Mouse (Mus musculus) cerebellum, adult 9-10 months (tissue): Measurements from ENCODE around the gene Slc36a1.

Experiments used
- DNase-seq: peaks from one replicate; pipeline ENCODE4 v3.0.0; 2022

Slc36a1 gene

DNA sequence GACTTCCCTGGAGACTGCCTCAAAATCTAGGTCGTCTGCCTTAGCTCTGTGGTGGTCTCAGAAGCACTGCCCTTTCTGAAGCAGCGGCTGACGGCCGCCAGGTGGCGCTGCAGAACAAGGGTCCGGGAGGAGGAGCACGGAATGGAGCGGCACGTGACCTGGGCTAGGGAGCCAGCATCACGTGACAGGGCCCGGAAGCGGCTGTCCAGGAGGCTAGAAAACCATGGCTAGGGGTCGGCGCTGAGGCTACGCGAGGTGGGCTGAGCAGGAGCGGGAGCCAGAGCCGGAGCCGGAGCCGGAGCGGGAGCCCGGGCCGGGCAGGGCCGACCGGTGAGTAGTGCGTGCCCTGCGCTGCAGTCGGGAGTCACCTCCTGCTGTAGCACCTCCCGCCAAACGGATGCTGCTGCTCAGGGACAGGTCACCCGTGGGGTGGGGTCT, at the start of gene Slc36a1:
TSS of gene Slc36a1 (plus strand) at position 192 of the 438 bp plus-strand sequence.
- peak; percentile 95 for DNase-seq

GRCm38 (mm10) chr11:55154398-55155069, 49.6 kb upstream of the Slc36a1 start:
- no peak for DNase-seq

GRCm38 (mm10) chr11:55155070-55155421, 49.1 kb upstream of the Slc36a1 start:
- DNase-seq, result no peak

- peak; percentile 77 for DNase-seq
Measured at GRCm38 (mm10) chr11:55158785-55159359, 45.3 kb upstream of the Slc36a1 start.

DNA sequence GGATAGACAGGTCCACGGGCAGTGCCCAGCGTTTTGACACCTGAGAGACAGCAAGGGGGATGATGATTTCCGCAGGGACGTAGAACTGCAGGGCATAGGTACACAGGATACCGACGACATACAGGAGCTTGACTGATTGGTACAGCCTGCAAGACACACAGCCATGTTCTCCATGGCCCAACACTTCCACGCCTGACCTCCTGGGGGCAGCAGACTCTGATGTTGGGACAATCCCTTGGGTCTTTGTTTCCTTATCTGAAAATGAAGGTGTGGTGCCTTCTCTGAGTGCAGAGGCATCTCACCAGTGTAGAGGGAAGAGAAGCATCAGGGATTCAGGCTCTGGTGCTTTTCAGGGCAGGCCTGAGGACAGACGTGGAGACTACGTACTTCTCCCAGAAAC, 41.5 kb upstream of the Slc36a1 start:
- DNase-seq, result peak; percentile 42

DNA sequence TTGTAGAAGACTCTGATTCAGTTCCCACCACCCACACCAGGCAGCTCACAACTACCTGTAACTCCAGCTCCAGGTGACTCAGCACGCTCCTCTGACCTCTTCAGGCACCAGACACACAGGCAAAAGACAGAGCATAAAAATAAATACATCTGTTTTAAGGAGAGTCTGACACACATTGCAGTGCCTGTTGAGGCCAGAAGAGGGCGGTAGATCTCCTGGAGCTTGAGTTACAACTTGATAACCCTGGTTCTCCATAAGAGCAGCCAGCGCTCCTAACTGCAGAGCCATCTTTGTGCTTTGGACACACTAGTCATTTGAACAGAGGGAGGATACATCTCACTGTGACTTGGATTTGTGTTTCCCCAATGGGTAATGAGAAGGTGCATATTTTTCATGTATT, 39.4 kb upstream of the Slc36a1 start:
- peak; percentile 48 for DNase-seq

- no peak for DNase-seq
Measured at GRCm38 (mm10) chr11:55165748-55166147, 38.4 kb upstream of the Slc36a1 start.

GRCm38 (mm10) chr11:55168504-55168903, 35.6 kb upstream of the Slc36a1 start:
- DNase-seq, result no peak

DNA sequence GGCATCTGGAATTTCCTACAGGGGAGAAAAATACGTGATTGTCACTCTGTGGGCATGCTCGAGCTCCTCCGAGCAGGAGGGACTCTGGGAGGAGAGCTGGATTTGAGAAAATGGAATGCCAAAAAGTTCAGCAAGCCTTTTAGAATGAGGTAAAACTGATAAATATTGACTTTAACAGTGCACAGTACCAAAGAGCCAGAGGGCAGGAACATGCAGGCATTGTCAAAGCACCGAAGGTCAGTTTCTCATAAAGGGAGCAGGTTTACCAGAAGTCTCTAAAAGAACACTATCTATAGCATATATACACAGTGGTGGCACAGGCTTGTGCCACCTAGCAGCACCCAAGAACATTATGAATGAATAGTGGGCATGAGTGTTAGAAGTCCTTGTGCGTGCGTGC, 35.2 kb upstream of the Slc36a1 start:
- DNase-seq, result no peak

DNA sequence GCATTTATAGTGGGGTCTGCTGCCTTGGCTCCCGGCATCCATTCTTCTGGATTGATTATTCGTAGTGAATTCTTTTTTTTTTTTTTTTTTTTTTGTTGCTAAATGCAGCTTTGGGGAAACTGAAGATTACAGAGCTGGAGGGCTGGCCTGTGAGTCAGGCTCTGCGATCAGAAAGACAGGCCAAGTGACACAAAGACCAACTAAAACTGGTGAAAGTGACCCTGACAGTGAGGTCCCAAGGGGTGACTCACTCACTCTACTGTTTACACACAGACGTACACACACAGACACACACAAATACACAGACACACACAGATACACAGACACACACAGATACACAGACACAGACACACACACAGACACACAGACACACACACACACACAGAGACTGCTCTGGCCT, 33.6 kb upstream of the Slc36a1 start:
- DNase-seq, result no peak

GRCm38 (mm10) chr11:55178830-55179229, 25.3 kb upstream of the Slc36a1 start:
- DNase-seq, result no peak

DNA sequence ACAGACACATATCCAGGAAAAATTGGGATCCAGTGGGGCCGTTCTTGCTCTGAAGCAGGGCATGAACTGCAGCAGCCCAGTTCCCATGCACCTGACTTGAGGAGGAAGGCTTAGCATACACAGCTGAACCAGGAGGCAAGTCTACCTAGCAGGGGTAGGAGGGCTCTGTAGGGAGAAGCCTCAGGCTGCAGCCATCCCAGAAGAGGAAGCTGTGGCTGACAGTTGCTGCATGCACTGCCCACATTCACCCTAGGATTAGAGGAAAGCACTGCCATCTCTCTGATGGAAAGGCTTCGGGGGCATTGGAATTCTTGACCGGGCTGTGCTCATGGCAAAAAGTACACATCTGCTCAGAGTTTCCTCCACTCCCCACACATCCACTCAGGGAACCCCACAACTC, 24.3 kb upstream of the Slc36a1 start:
- DNase-seq, result no peak

DNA sequence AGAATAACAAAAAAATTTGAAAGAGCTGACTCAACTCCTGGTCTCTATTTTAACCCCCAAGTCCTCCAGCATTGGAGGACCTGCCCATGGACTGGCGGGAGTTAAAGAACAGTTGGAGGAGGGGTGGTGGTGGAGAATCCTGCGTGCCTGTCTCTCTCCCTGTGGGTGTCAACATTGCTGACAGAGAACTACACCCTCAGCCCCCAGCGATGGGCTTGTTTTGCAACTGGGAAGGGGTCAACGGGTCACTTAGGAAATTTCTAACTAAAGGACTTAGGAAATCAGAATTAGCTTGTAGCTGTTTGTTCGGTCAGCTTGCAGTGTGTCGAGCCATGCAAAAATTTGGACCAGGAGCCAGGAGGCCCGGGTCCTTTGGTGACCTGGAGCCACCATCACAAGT, 21.0 kb upstream of the Slc36a1 start:
- no peak for DNase-seq

- DNase-seq, result no peak
Measured at GRCm38 (mm10) chr11:55184246-55184645, 19.9 kb upstream of the Slc36a1 start.

- DNase-seq, result peak; percentile 89
Measured at GRCm38 (mm10) chr11:55184733-55185291, 19.3 kb upstream of the Slc36a1 start, which contains the start of gene Slc36a2. Gene Slc36a2 (minus strand): TSS chr11:55185077.

DNA sequence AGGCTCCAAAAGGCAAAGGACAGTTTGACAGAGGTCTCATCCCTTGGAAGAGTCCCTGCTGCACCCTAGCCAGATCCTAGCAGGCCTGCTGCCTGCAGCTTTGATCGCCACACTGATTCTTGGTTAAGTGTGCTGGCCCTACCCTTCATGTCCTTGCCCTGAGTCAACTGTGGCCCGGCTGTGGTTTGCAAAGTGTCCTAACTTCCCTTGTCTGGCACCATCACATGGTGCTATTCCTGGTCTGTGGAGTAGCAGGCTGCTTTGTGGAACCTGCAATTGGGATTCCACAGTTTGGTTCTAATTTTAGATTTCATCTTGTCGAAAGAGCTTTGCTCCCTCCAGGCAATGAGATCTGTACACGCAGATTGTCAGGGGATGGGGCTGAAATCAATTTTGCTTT, 16.9 kb upstream of the Slc36a1 start:
- DNase-seq, result no peak

- DNase-seq, result no peak
Measured at GRCm38 (mm10) chr11:55187777-55188176, 16.4 kb upstream of the Slc36a1 start.

DNA sequence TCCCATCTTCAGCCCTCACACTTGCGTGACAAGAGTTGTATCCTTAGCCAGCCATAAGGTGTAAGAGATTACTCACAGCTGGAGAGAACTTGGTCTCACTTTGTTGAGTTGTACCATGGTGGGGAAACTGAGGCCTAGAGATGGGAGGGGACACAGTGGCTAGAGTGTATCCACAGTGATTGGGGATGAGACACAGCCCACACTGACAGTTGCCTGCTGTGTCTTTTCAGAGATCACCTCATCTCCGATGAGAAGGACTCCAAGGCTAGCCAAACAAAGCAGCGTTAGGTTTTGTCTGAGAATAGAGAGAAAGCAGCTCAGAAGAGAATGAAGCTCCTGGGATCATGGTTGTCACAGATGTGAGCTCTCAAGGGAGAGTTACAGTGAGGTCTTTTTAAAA, 13.9 kb upstream of the Slc36a1 start:
- DNase-seq, result no peak

DNA sequence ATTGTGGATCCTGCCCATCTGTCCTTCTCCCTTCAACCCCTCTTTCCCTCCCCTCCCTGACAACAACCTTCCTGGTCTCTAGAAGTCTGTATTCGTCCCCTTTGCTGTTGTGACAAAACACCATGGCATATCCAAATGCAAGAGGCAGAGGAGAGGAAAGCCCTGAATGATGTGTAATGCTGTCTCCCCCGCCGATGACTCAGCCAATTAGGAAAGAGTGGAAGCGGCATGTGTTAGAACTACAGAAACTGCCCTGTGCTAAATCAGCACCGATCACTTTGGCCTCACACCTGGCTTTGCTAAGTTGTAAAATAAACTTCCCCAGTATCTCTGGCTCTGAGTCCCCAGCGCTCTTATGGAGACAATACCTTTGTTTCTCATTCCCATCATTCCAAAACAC, 7.1 kb upstream of the Slc36a1 start:
- no peak for DNase-seq

DNA sequence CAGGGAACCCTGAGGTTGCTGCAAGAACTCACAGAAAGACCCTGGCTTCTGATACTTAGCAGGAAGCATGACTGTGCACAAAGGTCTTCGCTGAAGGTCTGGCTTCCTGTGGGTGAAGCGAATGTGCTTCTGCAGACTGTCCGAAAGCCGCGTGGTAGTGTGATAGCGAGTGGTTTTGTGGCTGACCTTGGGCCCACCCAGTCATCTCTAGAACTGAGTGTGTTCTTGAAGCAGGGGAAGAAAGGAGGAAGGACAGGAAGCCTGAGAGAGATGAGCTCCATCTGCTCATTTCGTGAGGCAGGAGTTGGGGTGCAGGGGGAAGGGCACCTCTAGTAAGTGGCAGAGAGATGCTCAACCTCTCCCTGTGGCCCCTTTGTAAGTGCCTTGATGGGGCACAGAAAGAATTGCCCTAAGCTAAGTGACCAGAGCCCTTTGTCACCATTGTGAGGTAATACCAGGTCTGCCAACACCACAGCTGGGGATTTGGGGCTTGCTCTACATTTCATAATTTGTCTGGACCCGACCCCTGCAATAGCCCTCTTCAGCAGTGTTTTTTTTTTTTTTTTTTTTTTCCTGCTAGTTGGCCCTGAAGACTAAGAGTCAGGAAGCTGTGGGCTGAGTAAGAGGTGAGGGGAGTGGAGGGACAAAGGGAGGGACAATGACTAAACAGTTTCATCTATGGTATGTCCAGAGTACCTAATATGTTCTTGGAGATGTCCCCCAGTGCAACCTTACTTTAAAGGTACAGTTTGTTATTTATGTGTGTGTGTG, 6.2 kb upstream of the Slc36a1 start:
- no peak for DNase-seq

- DNase-seq, result peak; percentile 43
Measured at GRCm38 (mm10) chr11:55204602-55205001, 452 bp downstream of the Slc36a1 start.

GRCm38 (mm10) chr11:55208001-55208690, 4.0 kb downstream of the Slc36a1 start:
- DNase-seq, result no peak

- no peak for DNase-seq
Measured at GRCm38 (mm10) chr11:55209032-55209431, 4.9 kb downstream of the Slc36a1 start.
